Mouse (Mus musculus): Measurements from ENCODE around the gene Gal3st1. TPM values are rescaled to one million over a fixed set of nuclear protein-coding genes. Genes with fewer than 3 reads are reported as not detected.
"Not testable (repeated sequence)": the region's sequence is repeated elsewhere in the genome, so short reads cannot be mapped to it uniquely, and the experiment has no call there.

Gal3st1 gene
- not detected in 2 replicates for polyA plus RNA-seq (2012; ENCODE audit: insufficient read depth, insufficient read length, missing spikeins)

DNA sequence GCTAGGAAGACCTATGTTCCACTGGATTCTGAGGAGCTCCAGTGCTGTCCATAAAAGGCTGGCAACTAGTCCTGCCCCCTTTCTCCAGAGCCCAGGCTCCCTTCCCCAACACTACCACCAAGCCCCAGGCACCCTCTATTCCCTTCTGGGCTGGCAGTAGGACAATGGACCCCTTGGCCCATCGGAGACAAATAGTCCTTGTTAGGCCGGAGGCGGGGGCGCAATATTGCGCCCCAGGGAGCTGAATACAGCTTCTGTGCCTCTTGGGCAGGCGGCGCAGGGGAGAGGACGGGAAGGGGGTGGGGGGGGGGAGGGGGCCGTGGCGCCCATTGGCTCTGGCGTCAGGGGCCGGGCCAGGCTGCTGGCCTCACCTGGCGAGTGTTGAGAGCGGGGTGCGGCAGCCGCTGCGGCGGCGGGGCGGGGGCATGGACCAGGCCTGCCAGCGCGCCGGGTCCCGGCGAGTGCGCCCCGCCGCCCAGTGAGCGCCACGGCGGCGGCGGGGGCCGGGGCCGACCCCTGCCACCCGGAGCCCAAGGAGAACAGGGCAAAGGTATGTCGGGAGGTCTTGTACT lies at the start of gene Gal3st1:
TSS of gene Gal3st1 (plus strand) at position 346 of the 572 bp plus-strand sequence.
- Histone ChIP-seq H3K27ac (ENCODE audit: insufficient read depth, low read depth, low read length) (no peak within 1 kb of the TSS), H3K4me3 (ENCODE audit: insufficient read depth, low read length) (no peak within 1 kb of the TSS), H3K4me1 (ENCODE audit: control insufficient read depth, insufficient read depth, low read length) (peaks cover 2% of the 10 kb centered on the region; the same call in 1 of the 2 replicates)
- TF ChIP-seq POLR2A (IDR thresholded peaks at IDR 0.05; ENCODE audit: borderline replicate concordance, low read depth, low read length) (no peak), CTCF (IDR thresholded peaks at IDR 0.05; ENCODE audit: low read depth, low read length) (no peak)

DNA sequence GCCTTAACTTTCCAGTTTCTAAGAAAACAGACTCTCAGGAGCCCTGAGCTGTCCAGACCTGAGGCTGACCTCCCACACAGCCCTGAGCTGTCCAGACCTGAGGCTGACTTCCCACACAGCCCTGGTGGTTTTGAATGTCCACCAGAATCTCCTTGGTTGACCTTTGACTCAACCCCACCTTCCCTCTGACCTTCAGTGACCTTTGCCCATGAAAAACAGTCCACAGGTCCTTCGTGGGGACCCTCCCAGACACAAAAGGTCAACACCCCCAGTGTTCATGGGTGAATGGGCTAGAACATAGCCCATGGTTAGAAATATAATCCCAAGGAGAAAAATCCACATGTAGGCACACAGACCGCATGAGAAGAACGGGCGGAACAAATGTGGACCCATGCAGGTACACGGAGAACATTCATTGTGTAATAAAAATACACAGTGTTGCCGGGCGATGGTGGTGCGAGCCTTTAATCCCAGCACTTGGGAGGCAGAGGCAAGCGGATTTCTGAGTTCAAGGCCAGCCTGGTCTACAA lies 49.6 kb upstream of the Gal3st1 start:
- no peak overlapping the region for H3K27ac ChIP-seq (ENCODE audit: insufficient read depth, low read depth, low read length)
- TF ChIP-seq POLR2A (IDR thresholded peaks at IDR 0.05; ENCODE audit: borderline replicate concordance, low read depth, low read length) (no peak), CTCF (IDR thresholded peaks at IDR 0.05; ENCODE audit: low read depth, low read length) (no peak)
- no peak overlapping the region for H3K4me3 ChIP-seq (ENCODE audit: insufficient read depth, low read length)
- H3K4me1 ChIP-seq (ENCODE audit: control insufficient read depth, insufficient read depth, low read length), result peaks cover 21% of the 10 kb centered on the region

DNA sequence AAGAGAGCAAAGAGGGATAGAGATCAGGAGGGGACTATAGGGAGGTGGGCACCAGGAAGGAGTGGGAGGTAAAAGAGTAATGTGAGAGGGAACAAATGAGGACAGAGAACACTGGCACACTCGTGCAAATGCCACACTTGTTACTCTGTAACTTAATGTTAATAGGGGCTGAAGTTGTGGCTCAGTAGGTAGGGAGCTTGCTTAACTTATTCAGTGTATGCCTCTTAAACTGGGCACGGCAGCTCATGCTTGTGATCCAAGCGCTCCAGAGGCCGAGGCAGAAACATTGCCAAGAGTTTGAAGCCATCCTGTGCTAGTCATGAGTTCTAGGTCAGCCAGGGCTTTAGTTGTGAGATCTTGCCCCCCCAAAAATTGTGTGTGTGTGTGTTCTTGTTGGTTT lies 48.3 kb upstream of the Gal3st1 start:
- Histone ChIP-seq H3K27ac (ENCODE audit: insufficient read depth, low read depth, low read length) (no peak overlapping the region), H3K4me1 (ENCODE audit: control insufficient read depth, insufficient read depth, low read length) (peaks cover 13% of the 10 kb centered on the region), H3K4me3 (ENCODE audit: insufficient read depth, low read length) (no peak overlapping the region)
- TF ChIP-seq POLR2A (IDR thresholded peaks at IDR 0.05; ENCODE audit: borderline replicate concordance, low read depth, low read length) (no peak), CTCF (IDR thresholded peaks at IDR 0.05; ENCODE audit: low read depth, low read length) (no peak)

DNA sequence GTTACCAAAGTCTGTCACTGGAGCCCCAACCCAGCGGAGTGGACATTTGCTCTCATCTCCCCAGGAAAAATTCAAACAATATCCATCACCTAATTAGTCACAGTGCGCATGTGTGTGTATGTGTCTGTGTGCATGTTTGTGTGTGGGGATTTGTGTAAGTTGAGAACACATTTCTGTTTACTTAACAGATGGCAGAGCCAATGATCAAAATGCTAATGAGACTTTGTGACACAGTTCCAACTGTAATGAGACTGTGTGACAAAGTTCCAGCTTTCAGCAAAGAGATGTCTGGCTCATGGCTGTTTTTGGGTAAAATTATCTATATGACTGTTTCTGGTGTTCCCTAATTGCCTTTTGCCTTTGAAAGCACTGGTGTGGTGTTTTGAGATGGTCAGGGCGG lies 47.1 kb upstream of the Gal3st1 start:
- H3K4me1 ChIP-seq (ENCODE audit: control insufficient read depth, insufficient read depth, low read length), result 0 out of 2 replicates have a peak, but pooled peaks cover 4% of the 10 kb centered on the region
- H3K4me3 ChIP-seq (ENCODE audit: insufficient read depth, low read length), result no peak overlapping the region
- TF ChIP-seq CTCF (IDR thresholded peaks at IDR 0.05; ENCODE audit: low read depth, low read length) (no peak), POLR2A (IDR thresholded peaks at IDR 0.05; ENCODE audit: borderline replicate concordance, low read depth, low read length) (no peak)
- no peak overlapping the region for H3K27ac ChIP-seq (ENCODE audit: insufficient read depth, low read depth, low read length)

DNA sequence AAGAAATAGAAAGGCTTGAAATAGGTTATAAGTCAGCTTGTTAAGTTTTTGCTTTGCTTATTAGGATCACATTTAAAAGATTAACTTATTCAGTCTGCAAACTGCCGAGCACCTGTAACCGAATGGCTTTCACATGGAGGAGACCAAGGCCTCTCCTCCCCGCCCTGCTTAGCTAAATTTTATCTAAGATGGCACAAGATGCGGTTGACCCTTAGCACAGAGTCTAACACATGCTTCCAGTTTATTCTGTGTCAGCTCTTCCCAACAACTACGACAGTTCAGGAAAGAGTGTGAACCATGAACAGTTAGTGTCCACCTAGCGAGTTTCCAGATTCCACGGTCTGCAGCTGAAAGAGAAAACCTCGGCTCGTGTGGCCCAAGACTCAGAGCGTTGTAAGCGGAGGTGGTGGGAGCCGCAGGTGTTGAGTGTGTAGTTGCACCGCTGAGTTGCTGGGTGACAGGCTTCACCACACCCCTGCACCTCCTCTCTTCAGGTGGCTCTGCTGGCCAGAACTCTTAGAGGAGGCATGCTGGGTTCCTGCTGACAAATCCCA lies 46.0 kb upstream of the Gal3st1 start:
- Histone ChIP-seq H3K4me3 (ENCODE audit: insufficient read depth, low read length) (no peak overlapping the region), H3K4me1 (ENCODE audit: control insufficient read depth, insufficient read depth, low read length) (0 out of 2 replicates have a peak, but pooled peaks cover 2% of the 10 kb centered on the region), H3K27ac (ENCODE audit: insufficient read depth, low read depth, low read length) (no peak overlapping the region)
- TF ChIP-seq POLR2A (IDR thresholded peaks at IDR 0.05; ENCODE audit: borderline replicate concordance, low read depth, low read length), result no peak
- no peak for TF ChIP-seq CTCF (IDR thresholded peaks at IDR 0.05; ENCODE audit: low read depth, low read length)

DNA sequence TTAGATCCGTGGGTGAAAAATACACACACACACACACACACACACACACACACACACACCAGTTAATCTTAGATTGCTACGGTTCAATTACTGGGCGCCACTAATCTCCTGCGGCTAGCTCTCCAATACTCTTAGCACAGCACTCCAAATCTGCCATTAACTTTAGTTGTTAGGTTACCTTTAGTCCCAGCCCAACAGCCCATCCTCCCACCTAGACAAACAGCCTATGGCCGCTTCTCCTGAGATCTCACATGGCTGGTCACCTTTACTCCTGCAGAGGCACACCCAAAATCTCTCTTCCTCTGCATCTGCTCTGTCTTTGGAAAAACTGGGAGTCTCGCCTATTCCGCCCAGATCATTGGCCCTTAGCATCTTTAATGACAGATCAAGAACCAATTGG lies 42.1 kb upstream of the Gal3st1 start:
- Histone ChIP-seq H3K27ac (ENCODE audit: insufficient read depth, low read depth, low read length) (no peak overlapping the region), H3K4me1 (ENCODE audit: control insufficient read depth, insufficient read depth, low read length) (no peaks in the 10 kb centered on the region), H3K4me3 (ENCODE audit: insufficient read depth, low read length) (no peak overlapping the region)
- TF ChIP-seq POLR2A (IDR thresholded peaks at IDR 0.05; ENCODE audit: borderline replicate concordance, low read depth, low read length), result no peak
- no peak for TF ChIP-seq CTCF (IDR thresholded peaks at IDR 0.05; ENCODE audit: low read depth, low read length)

DNA sequence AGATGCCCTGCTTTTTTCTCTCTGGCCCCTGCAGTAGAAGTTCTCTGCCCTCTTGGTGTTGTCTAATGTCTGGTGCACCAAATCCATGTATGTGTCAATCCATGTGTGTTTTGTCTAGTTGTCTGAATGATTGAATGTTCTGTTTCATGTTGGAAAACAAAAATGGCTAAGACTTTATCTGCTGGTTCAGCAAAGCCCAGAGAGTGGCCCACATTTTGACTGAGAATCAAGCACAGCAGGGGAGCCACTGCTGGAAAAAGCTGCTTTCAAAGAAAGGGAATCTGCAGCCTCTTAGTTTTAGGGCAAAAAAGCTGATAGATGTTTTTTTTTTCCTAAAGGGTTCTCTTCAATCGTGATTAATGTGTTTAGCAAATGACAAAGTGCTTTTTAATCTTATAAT lies 37.0 kb upstream of the Gal3st1 start:
- Histone ChIP-seq H3K27ac (ENCODE audit: insufficient read depth, low read depth, low read length) (no peak overlapping the region), H3K4me3 (ENCODE audit: insufficient read depth, low read length) (no peak overlapping the region), H3K4me1 (ENCODE audit: control insufficient read depth, insufficient read depth, low read length) (no peaks in the 10 kb centered on the region)
- TF ChIP-seq CTCF (IDR thresholded peaks at IDR 0.05; ENCODE audit: low read depth, low read length) (no peak), POLR2A (IDR thresholded peaks at IDR 0.05; ENCODE audit: borderline replicate concordance, low read depth, low read length) (no peak)

DNA sequence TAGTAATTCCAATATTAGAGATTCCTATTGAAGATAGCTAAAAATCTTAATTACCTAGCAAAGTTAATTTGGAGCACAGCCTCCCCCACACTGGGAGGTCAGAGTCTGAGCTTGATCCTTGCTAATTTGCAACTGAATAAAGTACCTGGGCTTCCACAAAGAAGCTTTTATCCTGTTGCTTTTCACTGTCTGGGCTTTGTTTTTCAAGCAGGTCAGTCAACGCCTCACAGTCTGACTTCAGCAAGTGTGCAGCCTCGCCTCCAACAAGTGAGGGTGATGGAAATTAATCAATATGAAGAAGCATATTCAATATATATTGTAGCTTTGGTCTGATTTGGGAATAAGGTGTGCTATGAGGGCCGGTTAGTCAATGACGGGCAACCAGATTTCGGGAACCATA lies 28.6 kb upstream of the Gal3st1 start:
- not testable (repeated sequence) for H3K4me3 ChIP-seq (ENCODE audit: insufficient read depth, low read length); H3K27ac ChIP-seq (ENCODE audit: insufficient read depth, low read depth, low read length); H3K4me1 ChIP-seq (ENCODE audit: control insufficient read depth, insufficient read depth, low read length)

DNA sequence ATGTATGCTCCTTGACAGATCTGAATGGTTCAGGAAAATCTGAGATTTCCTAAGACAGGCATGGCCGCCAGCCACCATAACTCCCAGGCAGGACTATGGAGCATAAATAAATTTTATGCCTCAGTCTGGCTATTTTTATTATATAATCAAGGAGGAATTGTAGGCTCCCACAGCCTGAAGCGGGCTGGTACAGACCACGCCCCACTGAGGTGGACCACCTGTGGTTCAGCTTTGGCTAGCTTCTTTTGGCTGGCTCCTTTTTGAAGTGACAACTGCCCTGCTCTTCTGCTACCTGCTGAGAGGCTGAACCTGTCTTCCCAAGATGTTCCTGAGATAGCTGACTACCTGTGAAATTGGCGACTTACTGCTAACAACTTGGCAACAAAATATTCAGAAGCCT lies 28.1 kb upstream of the Gal3st1 start:
- not testable (repeated sequence) for H3K27ac ChIP-seq (ENCODE audit: insufficient read depth, low read depth, low read length); H3K4me3 ChIP-seq (ENCODE audit: insufficient read depth, low read length)

DNA sequence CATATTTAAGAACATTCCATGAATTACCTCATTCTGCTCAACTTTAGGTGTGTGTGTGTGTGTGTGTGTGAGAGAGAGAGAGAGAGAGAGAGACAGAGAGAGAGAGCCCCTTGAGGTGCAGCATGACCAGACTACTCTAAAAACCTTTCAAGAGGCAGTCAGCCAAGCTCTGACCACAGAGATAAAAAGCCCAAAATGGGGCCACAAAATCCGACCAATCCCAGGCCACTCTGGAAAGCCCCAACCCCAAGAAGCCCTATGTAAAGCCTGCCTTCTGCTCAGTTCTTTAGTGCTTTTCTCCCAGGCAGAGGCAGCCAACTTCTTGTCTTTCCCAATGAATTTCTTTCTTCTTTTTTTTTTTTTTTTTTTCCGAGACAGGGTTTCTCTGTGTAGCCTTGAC lies 22.5 kb upstream of the Gal3st1 start:
- no peak for TF ChIP-seq CTCF (IDR thresholded peaks at IDR 0.05; ENCODE audit: low read depth, low read length)
- no peak for TF ChIP-seq POLR2A (IDR thresholded peaks at IDR 0.05; ENCODE audit: borderline replicate concordance, low read depth, low read length)
- H3K27ac ChIP-seq (ENCODE audit: insufficient read depth, low read depth, low read length), result no peak overlapping the region
- H3K4me3 ChIP-seq (ENCODE audit: insufficient read depth, low read length), result no peak overlapping the region
- peaks cover 6% of the 10 kb centered on the region for H3K4me1 ChIP-seq (ENCODE audit: control insufficient read depth, insufficient read depth, low read length)

More for the DNA sequence above, 28.1 kb upstream of the Gal3st1 start:
- not testable (repeated sequence) for H3K4me1 ChIP-seq (ENCODE audit: control insufficient read depth, insufficient read depth, low read length)
